Mouse (Mus musculus): ENCODE results near the gene Fance. TPM values are rescaled to one million over a fixed set of nuclear protein-coding genes. Genes with fewer than 3 reads are reported as not detected.
A peak's percentile ranks its signal among the peaks of the same experiment; 100 is the strongest.

Fance gene
- polyA plus RNA-seq, 1 experiment = 32.1 TPM

DNA sequence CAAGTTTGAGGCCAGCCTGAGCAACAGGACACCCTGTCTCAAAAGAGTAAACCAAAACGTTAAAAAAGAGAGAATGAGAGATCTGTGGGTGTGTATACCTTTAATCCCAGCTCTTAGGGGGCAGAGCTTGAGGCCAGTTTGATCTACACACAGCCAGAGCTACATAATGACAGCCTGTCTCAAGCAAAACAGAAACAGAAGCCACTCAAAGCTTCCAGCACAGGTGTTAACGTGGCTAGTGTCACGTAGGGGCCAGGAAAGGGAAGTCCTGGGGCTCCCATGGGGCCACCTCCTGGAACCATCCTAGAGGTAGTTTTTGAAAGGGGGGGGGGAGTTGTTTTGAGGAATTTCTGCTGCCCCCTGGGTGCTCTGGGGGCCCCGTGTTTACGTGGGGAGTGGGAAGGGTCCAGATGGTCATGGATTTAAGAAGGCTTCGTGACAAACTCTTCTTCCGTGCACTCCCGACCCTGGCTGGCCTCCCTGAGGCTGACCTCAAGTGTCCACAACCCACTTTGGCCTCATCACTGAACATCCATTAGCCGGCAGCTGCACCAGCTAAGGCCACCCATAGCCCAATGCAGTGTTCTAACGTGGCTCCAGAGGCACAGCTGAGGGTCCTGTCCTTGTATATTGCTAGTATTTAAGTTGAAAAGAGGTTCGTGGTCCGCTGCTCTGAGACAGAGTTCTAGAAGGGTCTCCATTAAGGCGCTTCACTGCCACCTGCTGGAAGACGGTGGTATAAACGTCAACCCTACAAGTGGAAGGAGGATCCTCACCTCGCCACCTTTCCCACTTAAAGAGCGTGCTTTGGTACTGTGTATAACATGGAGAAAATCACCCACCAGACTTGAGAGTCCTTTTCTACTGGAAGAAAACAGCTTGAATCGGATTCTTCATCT is 4.8 kb upstream of the Fance start:
- Histone ChIP-seq H3K27ac (ENCODE audit: insufficient read depth, low read depth, low read length) (no peak overlapping the region), H3K4me1 (ENCODE audit: control insufficient read depth, insufficient read depth, low read length) (no peaks in the 10 kb centered on the region), H3K4me3 (ENCODE audit: insufficient read depth, low read length) (no peak overlapping the region)
- no peak for TF ChIP-seq POLR2A (IDR thresholded peaks at IDR 0.05; ENCODE audit: borderline replicate concordance, low read depth, low read length)
- TF ChIP-seq CTCF (IDR thresholded peaks at IDR 0.05; ENCODE audit: low read depth, low read length) = peak; percentile 62

DNA sequence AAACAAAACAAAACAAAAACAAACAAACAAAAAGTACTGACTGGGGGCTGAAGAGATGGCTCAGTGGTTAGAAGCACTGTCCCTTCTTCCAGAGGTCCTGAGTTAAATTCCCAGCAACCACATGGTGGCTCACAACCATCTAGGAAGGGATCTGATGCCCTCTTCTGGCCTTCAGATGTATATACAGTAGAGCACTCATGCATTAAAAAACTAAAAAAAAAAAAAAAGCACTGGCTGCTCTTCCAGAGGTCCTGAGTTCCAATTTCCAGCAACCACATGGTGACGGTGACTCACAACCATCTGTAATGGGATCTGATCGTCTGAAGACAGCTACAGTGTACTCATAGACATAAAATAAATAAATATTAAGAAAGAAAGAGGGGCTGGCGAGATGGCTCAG is 2.5 kb upstream of the Fance start:
- TF ChIP-seq CTCF (IDR thresholded peaks at IDR 0.05; ENCODE audit: low read depth, low read length) (no peak), POLR2A (IDR thresholded peaks at IDR 0.05; ENCODE audit: borderline replicate concordance, low read depth, low read length) (no peak)
- H3K4me3 ChIP-seq (ENCODE audit: insufficient read depth, low read length) = no peak overlapping the region
- no peak overlapping the region for H3K27ac ChIP-seq (ENCODE audit: insufficient read depth, low read depth, low read length)
- peaks cover 2% of the 10 kb centered on the region for H3K4me1 ChIP-seq (ENCODE audit: control insufficient read depth, insufficient read depth, low read length)

DNA sequence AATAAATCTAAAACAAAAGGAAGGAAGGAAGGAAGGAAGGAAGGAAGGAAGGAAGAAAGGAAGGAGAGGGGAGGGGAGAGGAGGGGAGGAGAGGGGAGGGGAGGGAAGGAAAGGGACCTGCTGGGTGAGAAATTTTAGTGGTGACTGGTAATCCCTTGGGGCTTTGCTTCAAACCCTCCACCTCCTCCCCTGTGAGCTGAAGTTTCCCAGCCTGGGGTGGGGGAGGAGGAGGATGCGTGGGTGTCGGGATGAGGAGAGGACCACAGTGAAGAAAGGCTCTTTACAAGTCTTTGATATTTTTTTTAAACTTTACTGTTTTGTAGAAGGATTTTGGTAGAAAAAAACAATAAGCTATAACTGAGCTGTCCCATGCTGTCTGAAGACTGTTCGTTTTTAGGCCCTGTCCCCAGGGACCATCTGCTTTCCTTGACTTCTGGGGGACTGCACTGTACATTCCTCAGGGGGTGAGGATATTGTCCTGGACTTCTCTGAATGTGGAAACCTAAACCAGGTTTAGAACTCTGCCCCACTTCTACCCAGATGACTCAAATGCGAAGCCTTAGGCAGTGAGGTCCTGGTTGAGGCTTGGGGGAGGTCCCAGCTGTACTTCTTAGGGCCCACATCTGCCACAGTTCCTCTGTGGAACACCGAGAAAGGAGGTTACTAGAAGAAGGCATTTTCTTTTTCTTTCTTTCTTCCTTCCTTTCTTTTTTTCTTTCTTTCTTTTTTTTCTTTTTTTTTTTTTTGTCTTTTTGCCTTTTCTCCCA is 1.8 kb upstream of the Fance start:
- no peak overlapping the region for H3K4me3 ChIP-seq (ENCODE audit: insufficient read depth, low read length)
- TF ChIP-seq POLR2A (IDR thresholded peaks at IDR 0.05; ENCODE audit: borderline replicate concordance, low read depth, low read length) (no peak), CTCF (IDR thresholded peaks at IDR 0.05; ENCODE audit: low read depth, low read length) (no peak)
- H3K4me1 ChIP-seq (ENCODE audit: control insufficient read depth, insufficient read depth, low read length) = peaks cover 2% of the 10 kb centered on the region
- no peak overlapping the region for H3K27ac ChIP-seq (ENCODE audit: insufficient read depth, low read depth, low read length)

DNA sequence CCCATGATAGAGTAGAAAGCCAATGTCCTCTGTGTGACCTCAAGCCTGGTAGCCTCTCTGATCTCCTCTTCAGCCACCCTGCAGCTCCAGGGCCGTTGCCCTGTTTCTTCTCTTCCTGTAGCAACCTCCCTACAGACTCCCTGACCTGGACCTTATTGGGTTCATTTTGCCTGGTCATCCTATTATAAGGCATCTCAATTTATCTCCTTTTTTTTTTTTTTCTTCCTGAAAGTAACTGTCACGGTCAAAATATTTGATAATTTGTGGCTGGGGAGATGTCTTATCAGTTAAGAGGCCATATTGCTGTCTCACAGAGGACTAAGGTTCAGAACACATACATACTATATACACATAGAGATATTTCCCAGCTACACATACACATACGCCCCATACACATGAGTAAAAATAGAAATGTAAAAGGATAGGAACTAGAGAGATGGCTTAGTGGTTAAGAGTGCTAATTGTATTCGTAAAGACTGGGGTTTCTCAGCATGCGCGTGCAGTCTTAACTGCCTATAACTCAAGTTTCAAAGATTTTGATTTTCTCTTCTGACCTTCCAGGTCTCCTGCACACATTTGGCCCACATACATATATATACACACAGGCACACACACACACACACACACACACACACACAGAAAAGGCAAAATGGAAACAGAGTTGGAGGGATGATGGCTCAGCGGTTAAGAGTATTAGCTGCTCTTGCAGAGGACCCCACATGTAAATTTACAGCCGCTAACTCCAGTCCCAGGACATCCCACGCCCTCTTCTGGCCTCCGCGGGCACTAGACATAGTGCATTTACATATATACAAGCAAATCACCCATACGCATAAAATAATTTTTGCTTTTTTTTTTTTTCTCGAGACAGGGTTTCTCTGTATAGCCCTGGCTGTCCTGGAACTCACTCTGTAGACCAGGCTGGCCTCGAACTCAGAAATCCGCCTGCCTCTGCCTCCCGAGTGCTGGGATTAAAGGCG is 797 bp upstream of the Fance start:
- Histone ChIP-seq H3K4me3 (ENCODE audit: insufficient read depth, low read length) (peak overlapping the region; percentile 58), H3K27ac (ENCODE audit: insufficient read depth, low read depth, low read length) (peak overlapping the region; percentile 47), H3K4me1 (ENCODE audit: control insufficient read depth, insufficient read depth, low read length) (peaks cover 2% of the 10 kb centered on the region)
- TF ChIP-seq CTCF (IDR thresholded peaks at IDR 0.05; ENCODE audit: low read depth, low read length) (peak; percentile 40), POLR2A (IDR thresholded peaks at IDR 0.05; ENCODE audit: borderline replicate concordance, low read depth, low read length) (no peak)

DNA sequence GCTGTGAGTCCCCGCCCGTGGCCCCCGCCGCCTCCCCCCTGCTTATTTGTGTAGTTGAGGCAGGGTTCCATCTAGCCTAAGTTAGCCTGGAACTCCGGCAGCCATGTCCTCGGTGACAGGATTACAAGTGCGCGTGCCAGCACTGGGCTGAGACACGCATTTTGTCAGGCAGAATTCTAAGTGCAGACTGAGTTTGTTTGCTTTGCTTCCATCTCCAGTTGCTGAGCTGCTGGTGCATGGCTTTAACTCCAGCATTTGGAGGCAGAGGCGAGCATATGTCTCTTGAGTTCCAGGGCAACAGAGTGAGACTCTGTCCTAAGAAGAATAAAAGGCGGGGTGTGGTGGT is 534 bp downstream of the Fance start:
- H3K27ac ChIP-seq (ENCODE audit: insufficient read depth, low read depth, low read length) = peak overlapping the region; percentile 73; the same call in 1 of the 2 replicates
- TF ChIP-seq POLR2A (IDR thresholded peaks at IDR 0.05; ENCODE audit: borderline replicate concordance, low read depth, low read length) (no peak), CTCF (IDR thresholded peaks at IDR 0.05; ENCODE audit: low read depth, low read length) (no peak)
- peaks cover 2% of the 10 kb centered on the region for H3K4me1 ChIP-seq (ENCODE audit: control insufficient read depth, insufficient read depth, low read length)
- H3K4me3 ChIP-seq (ENCODE audit: insufficient read depth, low read length) = peak overlapping the region; percentile 83

DNA sequence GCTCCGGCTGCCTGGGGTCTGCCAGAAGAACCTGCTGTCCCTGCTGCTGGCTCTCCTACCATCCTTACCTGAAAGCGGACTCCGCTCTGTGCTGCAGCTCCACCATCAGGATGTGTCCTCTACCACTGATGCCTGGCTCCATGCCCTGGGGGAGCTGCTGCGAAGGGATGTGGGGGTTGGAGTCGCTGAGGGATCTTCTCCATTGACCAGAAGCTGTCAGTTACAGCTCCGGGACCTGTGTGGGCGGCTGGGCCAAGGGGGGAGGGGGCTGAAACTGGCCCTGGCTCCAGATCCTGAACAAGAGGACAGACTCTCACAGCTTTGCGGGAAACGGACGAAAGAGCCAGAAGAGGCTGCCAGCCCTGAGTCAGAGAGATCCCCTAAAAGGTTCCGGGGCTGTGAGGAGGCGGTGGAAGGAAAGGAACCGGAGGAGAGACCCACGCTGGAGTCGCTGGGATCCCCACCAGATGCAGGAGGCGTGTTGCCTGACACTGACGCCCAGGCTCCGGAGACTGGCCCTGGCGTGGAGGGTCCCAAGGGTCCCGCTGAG is 2.4 kb downstream of the Fance start:
- TF ChIP-seq CTCF (IDR thresholded peaks at IDR 0.05; ENCODE audit: low read depth, low read length) (no peak), POLR2A (IDR thresholded peaks at IDR 0.05; ENCODE audit: borderline replicate concordance, low read depth, low read length) (no peak)
- Histone ChIP-seq H3K4me1 (ENCODE audit: control insufficient read depth, insufficient read depth, low read length) (peaks cover 2% of the 10 kb centered on the region), H3K27ac (ENCODE audit: insufficient read depth, low read depth, low read length) (no peak overlapping the region), H3K4me3 (ENCODE audit: insufficient read depth, low read length) (no peak overlapping the region)

DNA sequence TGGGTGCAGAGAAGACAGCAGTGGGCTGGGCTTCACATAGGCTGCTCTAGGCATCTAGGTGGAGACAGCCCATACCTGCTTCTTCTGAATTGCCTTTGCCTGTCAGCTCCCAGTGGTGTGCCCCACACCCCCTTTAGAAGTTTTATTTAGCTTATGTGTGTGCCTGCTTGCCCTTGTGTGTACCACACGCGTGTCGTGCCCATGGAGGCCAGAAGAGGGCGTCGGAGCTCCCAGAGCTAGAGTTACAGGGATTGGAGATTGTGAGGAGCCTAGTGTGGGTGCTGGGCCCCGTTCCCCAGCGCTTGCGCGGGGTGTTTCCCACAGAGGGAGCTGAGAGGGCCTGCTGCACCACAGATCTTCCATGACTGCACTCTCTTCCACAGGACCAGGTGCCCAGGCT is 3.2 kb downstream of the Fance start:
- TF ChIP-seq CTCF (IDR thresholded peaks at IDR 0.05; ENCODE audit: low read depth, low read length) = no peak
- no peak for TF ChIP-seq POLR2A (IDR thresholded peaks at IDR 0.05; ENCODE audit: borderline replicate concordance, low read depth, low read length)
- H3K4me3 ChIP-seq (ENCODE audit: insufficient read depth, low read length) = no peak overlapping the region
- no peak overlapping the region for H3K27ac ChIP-seq (ENCODE audit: insufficient read depth, low read depth, low read length)
- peaks cover 2% of the 10 kb centered on the region for H3K4me1 ChIP-seq (ENCODE audit: control insufficient read depth, insufficient read depth, low read length)

DNA sequence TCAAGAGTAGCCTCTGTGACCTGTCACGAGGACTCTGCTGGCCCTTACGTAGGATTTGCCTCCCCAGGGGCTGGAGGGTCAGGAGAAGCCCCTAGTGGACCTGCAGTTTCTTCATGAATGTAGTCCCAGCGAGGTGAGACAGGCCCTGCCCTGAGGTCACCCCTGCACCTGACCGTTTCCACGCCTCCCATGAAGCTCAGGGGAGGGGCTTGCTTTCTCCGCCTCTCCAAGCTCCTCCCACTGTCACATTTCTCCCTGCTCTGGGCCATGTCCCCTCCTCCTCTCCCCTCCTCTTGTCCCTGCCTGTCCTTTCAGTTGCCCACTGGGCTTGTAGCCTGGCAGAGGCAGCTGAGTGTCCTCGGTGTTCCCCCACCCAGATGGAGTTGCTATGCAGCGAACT is 3.8 kb downstream of the Fance start:
- no peak for TF ChIP-seq CTCF (IDR thresholded peaks at IDR 0.05; ENCODE audit: low read depth, low read length)
- no peak for TF ChIP-seq POLR2A (IDR thresholded peaks at IDR 0.05; ENCODE audit: borderline replicate concordance, low read depth, low read length)
- Histone ChIP-seq H3K27ac (ENCODE audit: insufficient read depth, low read depth, low read length) (no peak overlapping the region), H3K4me1 (ENCODE audit: control insufficient read depth, insufficient read depth, low read length) (peaks cover 2% of the 10 kb centered on the region)

DNA sequence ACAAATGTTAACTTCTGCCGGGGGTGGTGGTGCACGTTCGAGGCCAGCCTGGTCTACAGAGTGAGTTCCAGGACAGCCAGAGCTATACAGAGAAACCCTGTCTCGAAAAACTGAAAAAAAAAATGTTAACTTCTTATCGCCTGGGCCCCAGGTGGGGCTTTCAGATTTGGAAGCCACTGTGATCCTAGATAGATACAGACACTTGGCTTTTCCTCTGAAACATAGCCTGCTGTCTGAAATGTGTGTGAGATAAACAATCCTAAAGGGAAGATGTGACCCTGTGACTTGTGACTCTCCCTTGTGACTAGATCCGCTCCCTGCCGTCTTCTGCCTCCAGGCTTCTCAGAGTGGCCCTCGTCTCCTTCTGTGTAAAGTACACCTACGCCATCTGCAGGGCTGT is 4.4 kb downstream of the Fance start:
- Histone ChIP-seq H3K4me3 (ENCODE audit: insufficient read depth, low read length) (no peak overlapping the region), H3K27ac (ENCODE audit: insufficient read depth, low read depth, low read length) (no peak overlapping the region), H3K4me1 (ENCODE audit: control insufficient read depth, insufficient read depth, low read length) (peaks cover 2% of the 10 kb centered on the region)
- TF ChIP-seq CTCF (IDR thresholded peaks at IDR 0.05; ENCODE audit: low read depth, low read length) (no peak), POLR2A (IDR thresholded peaks at IDR 0.05; ENCODE audit: borderline replicate concordance, low read depth, low read length) (no peak)

More for the DNA sequence above, 3.8 kb downstream of the Fance start:
- no peak overlapping the region for H3K4me3 ChIP-seq (ENCODE audit: insufficient read depth, low read length)
